Comparison of ENCODE assay signal across 27 mouse cellular contexts in the genomic region with DNA sequence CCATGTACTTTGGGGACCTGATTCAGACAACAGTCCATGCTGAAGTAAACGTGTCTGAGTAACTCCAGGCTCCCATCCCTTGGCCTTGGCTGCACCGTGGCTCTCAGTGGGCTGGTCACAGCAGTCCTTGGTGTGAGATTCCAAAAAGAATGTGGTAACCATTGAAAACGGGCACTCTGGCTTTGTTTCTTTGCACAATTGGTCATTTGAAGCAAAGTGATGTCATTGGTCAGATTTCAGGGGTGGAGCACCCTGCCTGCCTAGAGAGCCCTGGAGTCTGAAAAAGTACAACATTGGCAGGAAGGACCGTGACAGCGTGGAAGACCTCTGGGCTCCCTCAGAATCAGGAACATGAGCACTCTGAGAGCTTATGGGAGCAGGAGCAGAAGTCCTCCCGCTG. TPM values are rescaled to one million over a fixed set of nuclear protein-coding genes. Genes with fewer than 3 reads are reported as not detected.
DNase-seq lines count a peak whose midpoint lies in the region; ATAC-seq lines count a peak whose summit lies in the region.
"Had no signal": no experiment of that assay in that cellular context is flagged by ENCODE, and none has a peak within 500 bp of the region (broad histone marks: within the 10 kb centered on the region; RNA-seq: fewer than 3 reads in every experiment).

No protein-coding gene starts in this region.

- 37% methylated on average over 6 of the region's 6 CpGs for WGBS in forebrain, embryonic 13.5 days
- 33% methylated on average over 6 of the region's 6 CpGs for WGBS in forebrain, embryonic 16.5 days
- WGBS in forebrain, embryonic 15.5 days: 31% methylated on average over 6 of the region's 6 CpGs
- 78% methylated on average over 6 of the region's 6 CpGs for WGBS in heart, embryonic 11.5 days (ENCODE audit: insufficient replicate concordance)

- H3K9ac ChIP-seq in forebrain, embryonic 13.5 days: no peak overlapping the region
- no peak overlapping the region for H3K9ac ChIP-seq in forebrain, embryonic 16.5 days (replicated peaks; ENCODE audit: low read depth, low read length)
- no peak overlapping the region for H3K9ac ChIP-seq in forebrain, embryonic 15.5 days (replicated peaks)
- H3K9ac ChIP-seq in heart, embryonic 11.5 days (ENCODE audit: low read depth, low read length): no peak overlapping the region
- H3K9ac ChIP-seq: embryonic facial prominence, embryonic 12.5 days; heart, embryonic 13.5 days; liver, embryonic 13.5 days; midbrain, embryonic 12.5 days had no signal

- peak overlapping the region; percentile 31; the same call in 1 of the 2 replicates for H3K27ac ChIP-seq in forebrain, embryonic 13.5 days
- no peak overlapping the region for H3K27ac ChIP-seq in forebrain, embryonic 16.5 days (ENCODE audit: low read length)
- H3K27ac ChIP-seq in forebrain, embryonic 15.5 days (replicated peaks): peak overlapping the region; percentile 42; the same call in 1 of the 2 replicates
- no peak overlapping the region for H3K27ac ChIP-seq in heart, embryonic 11.5 days (ENCODE audit: low read depth, low read length)
- H3K27ac ChIP-seq: embryonic facial prominence, embryonic 12.5 days; heart, adult 2 months; heart, embryonic 13.5 days; kidney, postnatal 0 days; liver, embryonic 13.5 days; midbrain, embryonic 12.5 days had no signal

- no peak overlapping the region for H3K4me3 ChIP-seq in forebrain, embryonic 13.5 days
- H3K4me3 ChIP-seq in forebrain, embryonic 16.5 days (replicated peaks; ENCODE audit: low read length): no peak overlapping the region
- H3K4me3 ChIP-seq in forebrain, embryonic 15.5 days: no peak overlapping the region
- H3K4me3 ChIP-seq in heart, embryonic 11.5 days (ENCODE audit: low read depth, low read length): no peak overlapping the region
- H3K4me3 ChIP-seq: embryonic facial prominence, embryonic 12.5 days; heart, adult 2 months; heart, embryonic 13.5 days; liver, embryonic 13.5 days; megakaryocyte, embryonic 14.5 days; midbrain, embryonic 12.5 days had no signal

- peaks cover 94% of the 10 kb centered on the region for H3K36me3 ChIP-seq in forebrain, embryonic 13.5 days (ENCODE audit: poor library complexity, severe bottlenecking)
- H3K36me3 ChIP-seq in forebrain, embryonic 16.5 days (ENCODE audit: control insufficient read depth, insufficient read depth): peaks cover 12% of the 10 kb centered on the region
- H3K36me3 ChIP-seq in forebrain, embryonic 15.5 days: peaks cover 26% of the 10 kb centered on the region
- peaks cover 8% of the 10 kb centered on the region; the same call in 1 of the 2 replicates for H3K36me3 ChIP-seq in heart, embryonic 11.5 days (ENCODE audit: control insufficient read depth, insufficient read depth, low read length)

- H3K4me2 ChIP-seq in forebrain, embryonic 13.5 days: no peak overlapping the region
- H3K4me2 ChIP-seq in forebrain, embryonic 16.5 days (ENCODE audit: low read length): no peak overlapping the region
- no peak overlapping the region for H3K4me2 ChIP-seq in forebrain, embryonic 15.5 days (replicated peaks)
- H3K4me2 ChIP-seq in heart, embryonic 11.5 days: no peak overlapping the region
- H3K4me2 ChIP-seq: embryonic facial prominence, embryonic 12.5 days; heart, embryonic 13.5 days; liver, embryonic 13.5 days; midbrain, embryonic 12.5 days had no signal

- ATAC-seq in forebrain, embryonic 13.5 days: no peak
- no peak for ATAC-seq in forebrain, embryonic 16.5 days
- ATAC-seq in forebrain, embryonic 15.5 days (replicated peaks): no peak
- no peak for ATAC-seq in heart, embryonic 11.5 days (replicated peaks; ENCODE audit: insufficient number of reproducible peaks, low FRiP score, low TSS enrichment)
- ATAC-seq: intestine, embryonic 16.5 days had no signal

- DNase-seq in adrenal gland, adult 2 months: peak; percentile 51
- DNase-seq in adrenal gland, postnatal 4 days (ENCODE audit: low spot score in 2 of 2): no peak
- DNase-seq in lung, postnatal 36 days: peak; percentile 9
- DNase-seq in lung, postnatal 14 days: no peak
- DNase-seq: cerebellum, adult 11-12 months; cerebellum, adult 9-11 months; embryo, embryonic 11 days; heart, adult 2 months; heart, postnatal 10 days; kidney, adult 8-10 months; kidney, postnatal 4 days; left cerebral cortex, postnatal 4 days; liver, embryonic 13.5 days; lung, adult 2 months; thymus, adult 2 months; thymus, postnatal 36 days had no signal

- H3K27me3 ChIP-seq in forebrain, embryonic 13.5 days: no peaks in the 10 kb centered on the region
- H3K27me3 ChIP-seq in forebrain, embryonic 16.5 days (replicated peaks; ENCODE audit: control insufficient read depth, insufficient read depth, low read length): no peaks in the 10 kb centered on the region
- no peaks in the 10 kb centered on the region for H3K27me3 ChIP-seq in forebrain, embryonic 15.5 days
- peaks cover 4% of the 10 kb centered on the region for H3K27me3 ChIP-seq in heart, embryonic 11.5 days (ENCODE audit: control insufficient read depth, insufficient read depth, low read length)
- H3K27me3 ChIP-seq: CH12.LX; embryonic facial prominence, embryonic 12.5 days; liver, embryonic 13.5 days; midbrain, embryonic 12.5 days had no signal

- 0 out of 2 replicates have a peak, but pooled peaks cover 6% of the 10 kb centered on the region for H3K4me1 ChIP-seq in forebrain, embryonic 13.5 days
- H3K4me1 ChIP-seq in forebrain, embryonic 16.5 days (replicated peaks; ENCODE audit: control insufficient read depth, insufficient read depth, low read length): no peaks in the 10 kb centered on the region; the same call in 1 of the 2 replicates
- 0 out of 2 replicates have a peak, but pooled peaks cover 4% of the 10 kb centered on the region for H3K4me1 ChIP-seq in forebrain, embryonic 15.5 days
- H3K4me1 ChIP-seq in heart, embryonic 11.5 days (ENCODE audit: control insufficient read depth, insufficient read depth, low read length): peaks cover 2% of the 10 kb centered on the region; the same call in 1 of the 2 replicates
- H3K4me1 ChIP-seq: embryonic facial prominence, embryonic 12.5 days; heart, embryonic 13.5 days; liver, embryonic 13.5 days had no signal

- no peaks in the 10 kb centered on the region for H3K9me3 ChIP-seq in forebrain, embryonic 13.5 days (replicated peaks)
- H3K9me3 ChIP-seq in forebrain, embryonic 16.5 days (ENCODE audit: control insufficient read depth, low read length): no peaks in the 10 kb centered on the region
- no peaks in the 10 kb centered on the region for H3K9me3 ChIP-seq in forebrain, embryonic 15.5 days
- no peaks in the 10 kb centered on the region for H3K9me3 ChIP-seq in heart, embryonic 11.5 days (replicated peaks; ENCODE audit: control insufficient read depth, low read length)
- H3K9me3 ChIP-seq: embryonic facial prominence, embryonic 12.5 days; heart, embryonic 13.5 days; liver, embryonic 13.5 days; megakaryocyte, embryonic 14.5 days; midbrain, embryonic 12.5 days had no signal

RNA-seq across cellular contexts. Expression of a gene that starts 20.3 kb away (rescaled TPM):
- 10 to 100 TPM; 19.8 to 27.6 TPM for total RNA-seq in adrenal gland, adult 2 months (2021)
- 9.8 and 16.1 TPM in 2 replicates for polyA plus RNA-seq in adrenal gland, adult 2 months (2012; rRNA removed)
- 10 to 100 TPM; 50.2 to 51.1 TPM for total RNA-seq in adrenal gland, postnatal 4 days (2021)
- polyA plus RNA-seq in forebrain, embryonic 13.5 days (2015; fragmentation: Nextera tagmentation; extraction: Ambion mirVana): 45.2 and 53.2 TPM in 2 replicates
- polyA plus RNA-seq in forebrain, embryonic 16.5 days (2015; fragmentation: Nextera tagmentation; extraction: Ambion mirVana): 51.2 and 59.1 TPM in 2 replicates
- polyA plus RNA-seq in forebrain, embryonic 15.5 days (2015; fragmentation: Nextera tagmentation; extraction: Ambion mirVana): 51.6 and 54.0 TPM in 2 replicates
- polyA plus RNA-seq in heart, embryonic 11.5 days (2014; fragmentation: Nextera tagmentation; extraction: Ambion mirVana): 24.0 and 26.4 TPM in 2 replicates

RNA-seq across cellular contexts. Expression of a gene that starts 39.9 kb away (rescaled TPM):
- total RNA-seq in adrenal gland, adult 2 months (2021): 1 to 10 TPM in 1 of 2 experiments, under 1 TPM in 1; 0.66 to 1.1 TPM
- polyA plus RNA-seq in adrenal gland, adult 2 months (2012; rRNA removed): 2.0 and 2.9 TPM in 2 replicates
- 10 to 100 TPM in 1 of 2 experiments, 1 to 10 TPM in 1; 8.9 to 10.1 TPM for total RNA-seq in adrenal gland, postnatal 4 days (2021)
- 31.0 and 31.4 TPM in 2 replicates for polyA plus RNA-seq in forebrain, embryonic 13.5 days (2015; fragmentation: Nextera tagmentation; extraction: Ambion mirVana)
- polyA plus RNA-seq in forebrain, embryonic 16.5 days (2015; fragmentation: Nextera tagmentation; extraction: Ambion mirVana): 12.7 and 15.4 TPM in 2 replicates
- polyA plus RNA-seq in forebrain, embryonic 15.5 days (2015; fragmentation: Nextera tagmentation; extraction: Ambion mirVana): 14.6 and 15.7 TPM in 2 replicates
- 24.4 and 27.8 TPM in 2 replicates for polyA plus RNA-seq in heart, embryonic 11.5 days (2014; fragmentation: Nextera tagmentation; extraction: Ambion mirVana)

Comparison
In these comparisons a context has a peak if more than half of its experiments do, and no peak if none do; other contexts are left out.
1. DNase-seq: peak in adrenal gland, adult 2 months (single experiment) and lung, postnatal 36 days (single experiment); none in adrenal gland, postnatal 4 days (0 of 2) and lung, postnatal 14 days (single experiment).
2. H3K27ac ChIP-seq: peak in forebrain, embryonic 13.5 days (single experiment) and forebrain, embryonic 15.5 days (single experiment); none in forebrain, embryonic 16.5 days (single experiment) and heart, embryonic 11.5 days (single experiment).